Mouse (Mus musculus) kidney, postnatal 25 days (tissue): Measurements from ENCODE around the gene Supt5.

ENCODE experiments used
- DNase-seq, 2 experiments: peaks; one replicate each; pipeline ENCODE4 v3.0.0; 2021; ENCODE audit warnings: mixed read lengths in 2 of 2

The Supt5 gene

GRCm38 (mm10) chr7:28298837-28299625, 39.5 kb downstream of the Supt5 start:
- DNase-seq: peak; percentile 52 to 69

DNA sequence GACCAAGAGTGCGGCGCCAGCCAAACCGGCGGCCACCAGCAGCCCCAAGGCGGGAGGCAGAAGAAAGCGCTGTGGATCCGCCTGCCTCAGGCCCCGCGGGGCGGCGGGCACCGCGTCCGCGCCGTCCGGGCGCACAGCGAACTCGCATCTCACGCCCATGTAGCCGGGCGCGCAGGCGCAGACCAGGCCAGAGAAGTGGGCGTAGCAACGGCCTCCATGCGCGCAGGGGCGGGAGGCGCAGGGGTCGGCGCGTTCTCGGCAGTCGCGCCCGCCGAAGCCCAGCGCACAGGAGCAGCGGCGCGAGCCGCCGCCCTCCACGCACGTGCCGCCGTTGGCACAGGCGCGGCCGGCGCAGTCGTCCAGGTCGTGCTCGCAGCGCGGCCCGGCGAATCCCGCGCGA, 44.1 kb downstream of the Supt5 start:
- DNase-seq: peak; percentile 59 to 75

- DNase-seq: no peak
These were observed 47.6 kb downstream of the Supt5 start, which contains the start of gene Selenov for GRCm38 (mm10) chr7:28290638-28291590. Gene Selenov, minus strand, starts transcription at chr7:28291186.

GRCm38 (mm10) chr7:28290165-28290564, 48.4 kb downstream of the Supt5 start:
- no peak for DNase-seq

GRCm38 (mm10) chr7:28280630-28281029, 57.9 kb downstream of the Supt5 start:
- no peak for DNase-seq

- DNase-seq: peak in 1 of 2 experiments; percentile 45
These were observed 60.3 kb downstream of the Supt5 start for GRCm38 (mm10) chr7:28278279-28278652.

DNA sequence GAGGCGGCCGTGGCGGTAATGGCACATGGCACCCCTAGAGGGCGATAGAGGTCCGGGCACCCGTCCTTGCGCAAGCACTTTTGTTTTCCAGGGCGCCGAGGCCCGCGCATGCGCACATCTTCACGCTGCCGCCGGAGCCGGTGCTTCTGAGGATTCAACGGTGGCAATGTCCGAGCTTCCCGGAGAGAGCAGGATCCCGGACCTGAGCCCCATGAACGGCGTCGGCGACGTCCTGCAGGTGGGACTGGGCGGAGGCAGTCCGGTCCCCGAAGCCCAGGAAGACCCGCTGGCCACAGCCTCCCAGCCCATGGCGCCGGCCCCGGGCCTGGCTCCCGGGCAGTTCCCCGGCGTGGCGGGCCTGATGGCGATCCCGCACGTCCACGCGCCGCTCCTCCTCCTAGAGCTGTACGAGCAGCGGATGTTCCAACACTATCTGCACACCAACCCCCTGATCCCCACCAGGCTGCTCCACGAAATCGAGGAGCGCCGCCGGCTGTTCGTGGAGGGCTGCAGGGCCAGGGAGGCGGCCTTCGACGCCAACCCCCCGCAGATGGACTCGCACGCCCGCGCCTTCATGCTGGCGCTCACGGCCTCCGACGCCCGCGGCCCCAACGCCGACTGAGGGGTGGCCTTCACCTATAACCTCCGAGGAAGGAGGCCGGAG, 60.8 kb downstream of the Supt5 start, which contains the start of gene Eid2b:
Gene Eid2b, plus strand, starts transcription at position 125 of the 664 bp plus-strand sequence.
- DNase-seq: peak; percentile 95 to 97

DNA sequence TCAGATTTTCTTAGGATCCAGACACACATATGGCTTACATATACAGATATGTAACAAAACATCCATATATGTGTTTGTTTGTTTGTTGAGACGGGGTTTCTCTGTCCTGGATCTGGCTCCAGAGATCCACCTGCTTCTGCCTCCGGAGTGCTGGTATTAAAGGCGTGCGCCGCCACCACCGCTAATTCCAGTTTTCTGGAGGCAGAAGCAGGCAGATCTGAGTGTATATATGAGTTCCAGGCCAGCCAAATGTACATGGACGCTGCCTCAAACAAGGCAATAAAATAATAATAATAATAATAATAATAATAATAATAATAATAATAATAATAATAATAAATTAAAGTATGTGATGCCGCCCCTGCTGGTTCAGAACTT, 61.3 kb downstream of the Supt5 start:
- DNase-seq: no peak

DNA sequence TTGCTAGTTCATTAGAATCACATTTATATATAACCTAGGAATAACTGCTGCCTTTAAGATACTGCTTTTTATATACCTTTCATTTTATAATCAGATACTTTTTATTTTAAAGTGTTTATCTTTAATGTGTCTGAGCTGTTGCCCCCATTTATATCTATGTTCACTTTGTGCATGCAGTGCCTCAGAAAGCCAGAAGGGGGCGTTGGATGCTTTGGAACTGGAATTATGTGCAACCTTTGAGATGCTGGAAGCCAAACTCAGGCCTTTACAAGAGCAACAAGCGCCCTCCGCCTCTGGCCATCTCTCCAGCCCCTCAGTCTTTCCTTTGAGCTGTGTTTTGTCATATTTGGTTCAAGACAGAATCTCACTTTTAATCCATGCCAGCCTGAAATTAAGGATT, 66.8 kb downstream of the Supt5 start:
- DNase-seq: no peak

- DNase-seq: no peak
These were observed 69.2 kb downstream of the Supt5 start for GRCm38 (mm10) chr7:28269355-28269754.

- no peak for DNase-seq
These were observed 70.0 kb downstream of the Supt5 start for GRCm38 (mm10) chr7:28268576-28268975.

DNA sequence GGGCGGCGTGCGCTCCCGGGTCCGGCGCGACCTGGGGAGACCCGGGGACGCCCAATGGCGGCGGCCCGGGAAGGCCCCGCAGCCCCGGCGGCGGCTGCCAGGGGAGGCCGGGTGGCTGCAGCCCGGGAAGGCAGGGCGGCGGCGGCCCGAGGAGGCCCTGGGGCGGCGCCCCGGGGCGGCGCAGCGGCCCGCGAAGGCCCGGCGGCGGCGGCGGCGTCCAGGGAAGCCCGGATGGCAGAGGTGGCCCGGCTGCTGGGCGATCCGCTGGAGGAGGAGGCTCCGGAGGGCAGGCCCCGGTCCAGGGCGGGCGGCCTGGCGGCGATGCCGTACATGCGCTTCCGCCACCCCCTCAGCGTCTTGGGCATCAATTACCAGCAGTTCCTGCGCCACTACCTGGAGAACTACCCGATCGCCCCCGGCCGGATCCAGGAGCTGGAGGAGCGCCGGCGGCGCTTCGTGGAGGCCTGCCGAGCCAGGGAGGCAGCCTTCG, 70.5 kb downstream of the Supt5 start:
- DNase-seq: peak; percentile 58 to 77

DNA sequence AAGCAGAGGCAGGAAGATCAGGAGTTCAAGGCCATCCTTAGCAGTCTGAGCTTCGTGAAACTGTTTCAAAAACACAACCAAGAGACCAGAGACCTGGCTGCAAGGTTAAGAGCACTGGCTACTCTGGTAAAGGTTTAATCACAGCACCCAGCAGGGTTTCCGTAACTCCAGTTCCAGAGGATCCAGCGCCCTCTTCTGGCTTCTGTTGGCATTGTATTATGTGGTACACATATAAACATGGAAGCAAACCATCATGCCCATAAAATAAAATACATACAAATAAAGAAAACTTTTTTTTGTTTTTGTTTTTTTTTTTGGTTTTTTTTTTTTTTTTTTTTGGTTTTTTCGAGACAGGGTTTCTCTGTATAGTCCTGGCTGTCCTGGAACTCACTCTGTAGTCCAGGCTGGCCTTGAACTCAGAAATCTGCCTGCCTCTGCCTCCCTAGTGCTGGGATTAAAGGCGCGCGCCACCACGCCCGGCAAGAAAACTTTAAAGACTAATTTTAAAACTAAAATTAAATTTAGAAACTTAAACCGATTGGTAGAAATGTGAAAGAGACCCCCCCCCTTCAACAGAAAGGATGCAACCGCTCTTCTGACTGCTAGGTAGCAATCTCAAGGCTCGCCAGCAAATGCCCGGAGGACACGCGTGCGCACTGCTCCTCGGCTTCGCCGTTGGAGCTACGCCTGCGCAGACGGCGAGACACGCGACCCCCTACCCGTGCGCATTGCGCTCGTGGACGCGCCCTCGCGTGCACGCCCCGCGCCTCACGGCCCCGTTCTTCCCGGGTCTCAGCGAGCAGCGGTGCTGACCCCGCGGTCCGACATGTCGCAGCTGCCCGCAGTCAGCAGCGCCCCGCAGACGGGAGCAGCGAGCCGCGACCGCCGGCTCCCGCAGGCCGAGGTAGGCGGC, 71.2 kb downstream of the Supt5 start, which contains the start of gene Eid2:
Gene Eid2, plus strand, starts transcription at position 753 of the 913 bp plus-strand sequence.
- DNase-seq: peak; percentile 76 to 87

DNA sequence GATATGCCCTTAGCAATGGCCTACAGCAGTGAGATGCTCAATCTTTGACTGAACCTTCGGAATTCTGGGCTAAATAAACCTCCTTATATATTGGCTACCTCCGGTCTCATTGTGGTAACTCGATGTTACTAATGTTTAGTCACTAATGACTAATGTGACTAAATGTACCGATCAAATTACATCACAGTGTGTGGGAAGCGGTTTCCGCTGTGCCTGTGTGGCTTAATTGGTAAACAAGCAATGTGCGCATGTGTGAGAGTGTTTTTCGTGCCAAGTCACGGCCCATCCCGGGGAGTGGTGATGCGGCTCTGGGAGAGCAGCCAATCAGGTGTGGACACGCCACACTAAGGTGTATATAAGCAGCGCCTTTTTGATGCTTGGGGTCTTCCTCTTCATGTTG, 73.2 kb downstream of the Supt5 start:
- DNase-seq: no peak
